Mouse (Mus musculus): ENCODE results near the gene Srf.

The Srf gene

DNA sequence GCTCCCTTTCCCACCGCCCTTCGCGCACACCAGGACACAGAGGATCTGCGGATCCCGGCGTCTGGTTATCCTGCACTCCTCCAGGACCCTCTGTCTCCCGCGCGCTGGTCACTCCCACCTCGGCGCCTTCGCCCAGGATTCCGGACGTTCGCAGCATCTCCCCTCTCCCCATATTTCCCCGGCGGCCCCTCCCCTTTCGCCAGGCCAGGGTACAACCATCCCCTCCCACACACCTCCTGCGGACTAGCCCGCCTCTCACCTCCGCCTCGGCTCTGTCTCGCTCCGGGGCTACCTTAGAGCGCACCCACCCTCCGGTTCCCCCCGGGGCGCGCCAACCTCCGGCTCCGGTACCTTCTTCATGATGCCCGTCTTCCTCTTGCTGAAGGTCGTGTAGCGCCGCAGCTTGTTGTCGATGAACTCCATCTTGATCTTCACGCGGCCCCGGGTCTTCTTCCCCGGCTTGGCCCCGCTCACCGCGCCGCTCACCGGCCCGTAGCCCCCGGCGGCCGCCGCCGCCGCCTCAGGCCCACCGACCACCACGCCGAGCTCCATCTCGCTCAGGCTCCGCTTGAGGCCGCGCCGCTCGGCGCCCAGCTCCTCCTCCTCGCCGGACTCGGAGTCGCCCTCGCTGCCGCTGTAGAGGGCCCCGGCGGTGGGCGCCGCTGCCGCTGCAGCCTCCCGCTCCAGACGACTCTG lies 850 bp downstream of the Srf start:
- DNase-seq: peak; percentile 53

DNA sequence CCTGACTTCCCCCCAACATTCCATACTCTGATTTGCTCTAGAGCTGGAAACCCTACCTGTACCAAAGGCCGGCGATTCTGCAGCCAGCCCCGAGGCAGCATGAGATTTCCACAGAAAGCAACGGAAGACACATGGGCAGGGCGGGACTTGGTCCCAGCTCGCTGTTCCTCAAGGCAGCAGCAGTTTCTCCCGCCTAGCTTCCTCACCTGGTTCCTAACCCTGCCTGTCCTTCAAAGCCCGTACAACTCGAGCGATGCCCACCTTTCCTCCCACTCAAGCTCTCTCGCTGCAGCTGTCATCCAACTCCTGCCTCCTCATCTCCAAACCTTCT lies 1.4 kb downstream of the Srf start:
- no peak for DNase-seq

DNA sequence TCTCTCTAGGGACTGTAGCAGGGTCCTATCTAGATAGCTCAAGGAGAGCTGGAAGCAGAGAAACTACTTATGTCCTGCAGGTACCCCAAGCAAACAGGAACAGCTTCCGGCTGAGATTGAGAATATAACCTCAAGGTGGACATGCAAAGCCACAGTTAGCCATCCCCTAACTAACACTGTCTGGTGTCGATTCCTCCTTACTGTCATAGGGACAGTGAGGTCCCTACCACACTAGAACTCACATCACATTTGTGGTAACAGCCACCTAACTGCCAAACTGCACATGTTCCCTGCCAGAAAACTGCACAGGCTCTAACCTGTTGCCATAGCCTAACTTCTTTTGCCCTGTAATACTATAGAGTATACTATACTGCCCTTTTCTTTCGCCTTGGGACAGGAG lies 2.0 kb downstream of the Srf start:
- DNase-seq: no peak

DNA sequence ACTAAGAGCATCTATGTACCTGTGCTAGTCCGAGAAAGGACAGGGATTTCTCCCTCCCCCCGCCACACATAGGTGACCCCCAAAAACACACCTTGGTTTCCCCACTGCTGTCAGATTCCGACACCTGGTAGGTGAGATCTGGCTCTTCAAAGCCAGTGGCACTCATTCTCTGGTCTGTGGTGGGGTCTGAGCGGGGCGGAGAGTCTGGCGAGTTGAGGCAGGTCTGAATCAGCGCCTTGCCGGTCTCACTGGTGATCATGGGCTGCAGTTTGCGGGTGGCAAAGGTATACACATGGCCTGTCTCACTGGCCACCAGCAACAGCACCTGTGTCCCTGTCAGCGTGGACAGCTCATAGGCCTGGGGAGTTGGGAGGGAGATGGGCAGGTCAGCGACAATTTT lies 2.5 kb downstream of the Srf start:
- peak; percentile 38 for DNase-seq

DNA sequence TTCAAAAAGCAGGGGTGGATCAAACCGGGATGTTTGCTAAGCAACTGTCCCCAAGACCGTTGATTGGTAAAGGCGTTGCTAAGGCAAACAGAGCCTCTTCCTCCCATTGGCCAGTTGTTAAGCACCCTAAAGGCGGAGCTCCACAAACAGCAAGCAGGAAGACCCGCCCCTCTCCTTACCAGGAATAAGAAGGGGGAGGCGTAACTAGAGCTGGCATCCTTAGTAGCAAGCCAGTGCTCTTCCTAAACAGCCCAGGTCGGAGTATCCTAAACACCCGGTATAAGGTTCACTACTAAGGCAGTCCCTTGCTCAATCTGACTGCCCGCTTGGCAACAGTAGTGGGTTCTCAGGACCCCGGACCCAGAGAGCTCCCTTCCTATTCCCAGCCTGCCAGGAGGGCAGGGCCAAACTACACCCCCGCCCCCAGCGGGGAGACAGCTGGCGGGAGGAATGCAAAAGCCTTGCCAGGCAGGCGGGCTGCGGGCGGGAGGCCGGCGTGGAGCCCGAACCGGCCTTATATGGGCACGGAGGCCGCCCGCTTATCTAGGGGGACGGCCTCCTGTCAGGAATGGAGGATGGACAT lies 3.0 kb downstream of the Srf start:
- peak; percentile 83 for DNase-seq

DNA sequence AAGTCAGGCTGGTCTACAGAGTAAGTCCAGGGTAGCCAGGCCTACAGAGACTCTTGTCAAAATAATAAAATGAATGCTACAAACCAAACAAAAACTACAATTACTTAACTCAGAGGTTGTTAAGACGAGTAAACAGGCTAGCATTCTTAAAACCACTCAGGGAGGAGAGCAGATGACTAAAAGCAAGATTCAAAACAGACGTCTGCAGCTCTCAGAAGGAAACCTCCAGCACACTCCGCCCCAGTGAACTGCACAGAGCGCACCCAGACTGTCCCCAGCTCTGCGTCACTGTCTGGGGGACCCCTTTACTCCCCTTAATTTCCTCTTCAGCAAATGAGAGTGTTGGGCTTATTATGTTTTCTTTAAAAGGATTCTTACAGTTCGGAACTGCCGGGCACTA lies 3.8 kb downstream of the Srf start:
- no peak for DNase-seq

DNA sequence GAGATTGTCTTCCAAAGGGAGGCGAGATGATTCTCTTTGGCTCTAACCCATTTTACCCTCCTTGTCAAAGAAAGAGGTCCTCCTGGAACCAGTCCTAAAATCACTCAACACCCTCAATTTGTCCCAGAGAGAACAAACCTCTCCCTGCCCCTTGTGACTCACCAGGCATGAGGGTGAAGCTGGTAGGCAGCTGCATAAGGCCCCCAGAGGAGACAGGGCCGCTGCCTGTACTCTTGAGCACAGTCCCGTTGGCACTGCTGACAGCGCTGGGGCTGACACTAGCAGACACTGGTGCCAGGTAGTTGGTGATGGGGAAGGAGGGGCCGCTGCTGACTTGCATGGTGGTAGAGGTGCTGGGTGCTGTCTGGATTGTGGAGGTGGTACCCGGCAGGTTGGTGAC lies 4.6 kb downstream of the Srf start:
- no peak for DNase-seq

DNA sequence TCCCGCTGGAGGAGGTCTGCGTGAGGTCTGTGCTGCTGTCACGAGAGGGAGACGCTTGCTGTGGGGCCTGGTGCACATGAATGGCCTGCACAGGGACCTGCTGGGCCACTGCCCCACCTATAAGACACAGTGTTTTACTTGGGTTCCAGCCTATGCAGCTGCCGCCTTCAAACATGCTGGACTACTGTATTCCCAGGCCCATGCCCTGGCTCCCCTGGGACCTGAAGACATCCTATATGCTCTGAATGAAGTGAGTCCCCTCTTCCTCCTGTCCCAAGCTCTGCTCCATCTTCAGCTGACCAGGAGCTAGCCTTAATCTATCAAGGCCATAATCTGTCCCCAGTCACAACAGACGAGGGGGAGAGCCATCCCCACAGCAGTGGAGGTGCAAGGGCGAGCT lies 5.1 kb downstream of the Srf start:
- no peak for DNase-seq

DNA sequence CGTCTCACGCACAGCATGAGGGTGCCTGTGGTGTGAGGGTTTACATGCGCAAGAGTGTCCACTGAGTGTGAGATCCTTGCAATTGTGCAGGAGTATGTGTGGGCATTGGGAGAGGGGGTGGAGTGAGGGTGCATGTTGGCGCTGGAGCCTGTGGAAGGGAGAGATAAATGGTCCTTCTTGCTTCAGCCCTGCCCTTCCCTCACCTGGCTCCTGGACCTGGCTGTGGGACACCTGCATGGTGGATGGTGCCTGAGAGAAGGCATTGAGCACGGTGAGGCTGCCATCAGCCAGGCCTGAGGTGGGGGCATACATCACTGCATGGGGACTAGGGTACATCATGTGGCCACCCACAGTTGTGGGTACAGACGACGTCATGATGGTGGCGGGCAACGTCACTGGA lies 6.3 kb downstream of the Srf start:
- DNase-seq: no peak

DNA sequence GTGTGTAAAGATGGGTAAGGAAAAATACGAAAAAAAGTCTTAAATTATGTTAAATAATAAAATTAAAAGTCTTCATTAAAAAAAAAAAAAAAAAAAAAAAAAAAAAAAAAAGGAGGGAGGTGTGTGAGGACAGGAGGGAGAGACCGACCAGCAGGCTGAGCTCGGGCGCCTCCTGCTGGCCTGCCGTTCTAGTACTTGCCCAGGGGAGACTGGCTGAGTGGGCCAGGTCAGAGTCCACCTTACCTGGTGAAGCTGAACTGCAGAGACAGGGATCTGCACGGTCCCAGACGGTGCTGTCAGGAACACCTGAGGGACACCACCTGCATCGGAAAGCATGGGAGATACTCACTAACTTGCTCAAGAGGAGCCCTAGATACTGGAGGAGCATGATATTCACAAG lies 6.8 kb downstream of the Srf start:
- DNase-seq: no peak

DNA sequence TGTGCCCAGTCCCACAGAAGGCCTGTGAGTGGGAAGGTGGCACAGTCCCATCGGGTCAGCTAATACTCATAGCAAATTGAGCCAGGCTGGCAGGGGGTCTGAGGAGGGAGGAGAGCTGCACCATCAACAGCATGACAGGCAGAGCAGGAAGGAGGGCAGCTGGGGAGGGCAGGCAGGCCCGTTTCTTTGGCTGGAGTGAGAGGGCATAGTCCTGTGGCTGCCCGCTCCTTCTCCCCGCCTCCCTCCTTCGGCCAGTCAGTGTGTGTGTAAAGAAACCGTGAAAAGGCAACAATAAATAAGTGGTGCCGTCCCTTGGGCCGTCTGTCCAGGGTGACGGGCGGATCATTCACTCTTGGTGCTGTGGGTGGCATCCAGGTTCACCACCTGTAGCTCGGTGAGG lies 7.2 kb downstream of the Srf start:
- DNase-seq: no peak

DNA sequence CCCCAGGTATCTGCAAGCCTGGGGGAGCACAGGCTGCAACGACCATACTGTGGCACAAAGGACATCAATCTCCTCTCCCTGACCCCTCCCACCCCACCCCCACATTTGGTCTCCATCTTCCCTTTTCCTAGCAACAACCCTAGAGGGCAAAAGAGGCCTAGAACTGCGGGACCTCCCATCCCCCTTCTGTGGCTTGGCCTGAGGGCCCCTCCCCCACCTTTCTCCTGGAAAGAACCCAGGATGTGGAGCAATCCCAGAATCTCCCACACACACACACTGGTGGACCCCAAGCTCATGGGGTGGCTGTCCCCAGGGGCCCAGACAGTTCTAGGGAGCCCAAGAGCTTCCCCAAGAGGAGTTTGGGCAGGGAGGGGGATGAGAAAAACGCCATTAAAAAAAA lies 8.1 kb downstream of the Srf start:
- DNase-seq: no peak

DNA sequence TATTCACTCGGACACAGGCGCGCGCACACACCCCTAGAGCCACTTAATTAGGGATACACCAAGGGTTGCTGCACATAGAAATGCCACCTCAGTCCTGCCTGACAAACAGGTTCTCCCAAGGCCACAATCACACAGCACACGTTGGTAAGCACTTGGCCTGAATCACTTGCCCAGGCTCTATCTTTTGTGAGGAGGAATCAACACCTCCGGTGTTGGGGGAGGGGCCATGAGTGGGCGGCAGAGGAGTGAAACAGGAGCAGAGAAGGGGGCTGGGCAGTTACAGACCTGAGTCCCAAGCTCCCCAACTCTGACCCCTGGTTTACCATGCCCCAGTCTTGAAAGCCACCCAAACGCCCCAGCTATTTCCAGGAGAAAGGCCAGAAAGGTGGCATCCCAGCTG lies 9.0 kb downstream of the Srf start:
- DNase-seq: no peak

DNA sequence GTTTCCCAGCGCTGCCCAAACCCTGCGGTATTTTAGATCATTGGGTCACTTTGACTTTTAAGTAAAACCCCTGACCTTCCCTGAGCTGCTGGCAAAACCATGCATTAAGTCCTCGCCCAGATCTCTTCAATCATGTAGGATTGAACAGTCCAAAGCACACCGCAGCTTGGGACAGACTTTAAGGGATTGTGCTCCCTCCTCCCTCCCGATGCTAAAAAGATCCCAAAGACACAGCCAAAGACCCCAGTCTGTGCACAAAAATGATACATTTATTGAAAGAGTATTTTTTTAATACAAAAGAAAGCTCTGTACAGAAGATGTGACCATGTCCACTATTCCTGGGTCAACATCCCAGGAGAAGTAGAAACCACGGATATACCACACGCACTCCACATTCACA lies 9.4 kb downstream of the Srf start:
- DNase-seq: no peak

DNA sequence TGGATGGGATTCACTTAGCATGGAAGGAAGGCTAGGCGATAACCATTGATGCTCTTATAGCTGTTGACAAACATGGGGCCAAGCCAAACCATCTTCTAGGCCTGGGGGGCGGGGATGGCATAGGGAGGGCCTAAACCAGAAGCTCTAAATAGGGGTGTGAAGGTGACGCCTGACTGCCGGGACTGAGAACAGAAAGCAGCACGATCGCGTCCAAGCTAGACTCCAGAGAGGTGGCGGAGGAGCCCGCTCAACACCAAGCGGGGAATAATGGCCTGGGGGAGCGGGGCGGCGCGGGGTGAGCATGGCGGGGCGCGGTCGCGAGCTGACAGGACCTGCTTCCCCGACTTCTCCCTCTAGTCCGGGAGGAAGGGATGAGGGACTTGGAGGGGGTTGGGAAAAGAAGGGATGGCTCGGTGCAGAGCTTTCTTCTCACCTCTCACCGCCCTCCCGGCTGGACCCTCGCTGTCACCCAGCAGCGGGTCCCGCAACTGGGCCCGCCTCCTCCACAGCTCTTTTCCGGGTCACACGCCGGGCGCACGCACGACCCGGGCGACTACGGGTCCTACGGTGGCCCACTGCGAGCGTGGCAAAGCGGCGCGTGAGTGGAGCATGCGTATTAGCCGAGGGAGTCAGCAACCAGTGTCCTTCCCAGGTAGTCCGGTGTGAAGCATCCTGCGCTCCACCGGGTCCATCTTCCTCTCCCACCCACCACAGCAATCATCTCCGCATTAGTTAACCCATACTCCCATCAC lies 10.0 kb downstream of the Srf start, which contains the start of gene Cul9:
TSS of gene Cul9 (minus strand) at position 576 of the 752 bp plus-strand sequence.
- DNase-seq: peak; percentile 88

DNA sequence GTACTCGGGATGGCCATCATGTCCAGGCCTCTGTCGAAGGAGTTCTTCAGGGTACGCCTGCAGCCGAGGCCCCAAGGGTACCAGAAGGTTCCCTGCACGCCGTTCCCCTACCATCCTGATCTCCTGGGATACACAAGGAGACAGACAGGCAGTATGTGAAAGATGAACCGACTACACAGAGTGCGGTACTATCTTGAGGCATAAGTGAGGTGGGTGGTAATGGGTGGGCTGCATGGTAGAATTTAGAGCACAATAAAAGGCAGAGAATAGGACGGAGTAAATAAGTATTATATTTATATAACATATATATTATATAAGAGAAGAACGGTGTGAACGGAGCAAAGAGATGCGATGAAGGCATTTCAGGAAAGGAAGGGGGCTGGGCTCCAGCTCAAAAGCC lies 12.3 kb downstream of the Srf start:
- DNase-seq: no peak

DNA sequence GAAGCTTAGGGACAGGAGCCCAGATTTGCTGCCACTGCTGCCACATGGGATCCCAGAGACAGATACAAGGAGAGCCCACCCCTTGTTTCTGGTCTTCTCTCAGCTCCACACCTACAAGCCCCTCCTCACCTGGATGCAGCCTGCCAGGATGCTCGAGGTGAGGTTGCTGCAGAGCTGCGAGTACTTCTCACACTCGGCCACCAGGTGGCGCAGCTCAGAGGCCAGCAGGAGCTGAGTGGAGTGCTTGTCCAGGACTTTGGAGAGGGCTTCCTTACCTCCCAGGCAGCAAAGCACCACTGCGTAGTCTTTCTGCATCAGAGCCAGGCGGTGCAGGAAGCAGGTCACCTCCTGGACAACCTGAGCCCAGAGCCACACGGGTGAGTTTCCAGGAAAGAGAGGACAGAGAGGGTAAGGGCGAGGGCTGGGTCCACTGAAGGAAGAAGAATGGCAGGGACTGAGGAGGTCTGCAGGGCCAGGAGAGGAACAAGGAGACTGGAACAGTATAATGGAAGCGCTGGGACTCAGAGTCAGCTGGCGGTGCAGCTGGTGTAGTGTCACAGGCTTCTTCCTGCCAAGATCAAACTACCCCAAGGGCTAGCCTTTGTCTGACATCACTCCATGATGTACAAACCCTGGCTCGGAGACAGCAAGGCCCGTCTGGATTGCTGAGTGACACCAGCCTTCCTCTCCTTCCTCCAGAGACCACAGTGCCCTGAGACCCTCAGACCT lies 30.2 kb downstream of the Srf start:
- peak; percentile 69 for DNase-seq

DNA sequence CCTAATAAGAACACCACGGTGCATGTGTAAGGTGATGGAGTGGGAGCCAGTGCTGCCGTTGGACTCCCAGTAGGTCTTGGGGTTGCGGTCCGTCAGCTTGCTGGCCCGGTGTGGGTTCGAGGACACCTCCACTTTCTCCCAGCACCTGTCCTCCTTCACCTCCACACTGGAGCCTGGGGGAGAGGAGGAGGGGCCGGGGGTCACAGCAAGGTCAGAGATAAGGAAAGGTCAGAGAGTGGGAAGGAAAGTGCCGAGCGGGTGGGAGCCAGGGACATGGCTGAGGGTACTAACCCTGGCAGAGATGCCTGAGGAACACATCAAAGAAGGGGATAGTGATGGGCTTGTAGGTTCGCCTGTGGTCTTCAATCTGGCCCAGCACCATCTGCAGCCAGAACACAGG lies 30.9 kb downstream of the Srf start:
- no peak for DNase-seq

DNA sequence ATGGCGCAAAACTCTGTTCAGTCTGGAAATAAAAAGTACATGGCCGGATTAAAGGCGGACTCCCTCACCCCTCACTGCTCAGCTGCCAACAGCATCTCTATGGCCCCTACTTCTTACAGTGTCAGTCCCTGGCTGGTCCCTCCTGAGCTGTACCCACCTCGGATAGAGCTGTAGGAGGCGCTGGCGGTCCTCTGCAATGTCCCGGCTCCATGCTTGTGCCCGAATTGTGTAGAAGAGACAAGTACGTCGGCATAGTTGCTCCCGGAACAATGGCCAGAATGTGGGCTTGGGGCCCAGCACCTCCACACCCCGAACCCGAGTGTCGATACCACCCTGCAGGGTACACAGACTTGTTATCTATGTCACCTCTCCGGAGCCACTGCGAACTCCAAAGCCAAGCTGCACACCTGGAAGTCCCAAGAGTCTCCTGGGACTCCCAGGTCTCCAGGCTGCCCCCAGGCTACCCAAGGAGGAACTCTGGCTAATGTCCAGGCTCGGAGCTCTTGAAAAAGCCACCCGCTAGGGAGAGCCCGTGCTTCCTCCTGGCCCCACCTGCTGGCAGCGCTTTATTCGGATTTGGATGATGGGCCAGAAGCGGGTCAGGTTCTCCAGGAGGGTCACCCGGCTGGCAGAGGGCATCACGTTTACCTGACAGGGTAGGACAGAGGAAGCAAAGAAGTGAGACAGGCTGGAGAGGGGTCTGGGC lies 33.9 kb downstream of the Srf start:
- DNase-seq: no peak

DNA sequence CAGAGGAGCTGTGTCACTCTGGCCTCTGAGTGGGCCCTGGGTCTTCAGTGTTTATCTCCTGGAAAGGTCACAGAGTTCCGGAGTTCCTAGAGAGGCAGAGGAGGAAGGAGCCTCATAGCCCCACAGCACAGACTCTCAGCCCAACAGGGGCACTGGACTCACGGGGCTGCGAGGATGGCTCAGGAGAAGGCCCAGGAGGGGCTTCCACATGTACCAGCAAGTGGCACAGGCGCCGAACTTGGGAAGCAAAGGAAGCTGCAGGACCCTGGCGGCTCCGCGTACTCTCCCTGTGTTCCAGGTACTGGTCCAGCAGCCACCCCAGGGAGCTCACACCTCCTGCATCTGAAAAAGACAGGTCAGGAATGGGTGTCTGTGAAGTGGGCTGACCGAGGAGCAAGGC lies 34.8 kb downstream of the Srf start:
- DNase-seq: no peak

DNA sequence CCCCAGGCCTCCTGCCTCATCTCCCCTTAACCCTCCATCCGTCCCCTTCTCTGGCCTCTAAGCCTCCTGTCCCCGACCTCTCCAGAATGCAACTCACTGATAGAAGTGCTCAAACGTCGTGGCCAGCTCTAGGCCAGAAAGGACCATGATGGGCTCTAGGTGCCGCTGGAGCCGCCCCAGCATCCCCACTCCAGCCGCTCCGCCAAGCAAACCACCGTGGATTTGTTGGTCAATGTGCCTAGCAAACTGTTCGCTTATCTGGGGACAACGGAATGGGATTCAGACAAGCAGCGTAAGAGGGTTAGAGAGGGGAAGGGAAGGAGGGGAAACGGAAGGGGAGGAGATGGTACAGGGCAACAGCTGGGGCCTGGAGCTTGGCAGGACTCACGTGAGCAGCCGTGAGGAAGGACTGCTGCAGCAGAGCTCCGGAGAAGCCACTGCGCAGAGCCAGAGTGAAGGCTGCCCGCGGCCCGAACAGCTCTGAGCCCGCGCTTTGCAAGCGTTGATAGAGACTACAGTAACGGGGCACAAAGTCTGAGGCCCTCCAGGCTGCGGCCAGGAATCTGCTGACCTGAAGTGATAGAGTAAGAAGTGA lies 35.5 kb downstream of the Srf start:
- DNase-seq: no peak

DNA sequence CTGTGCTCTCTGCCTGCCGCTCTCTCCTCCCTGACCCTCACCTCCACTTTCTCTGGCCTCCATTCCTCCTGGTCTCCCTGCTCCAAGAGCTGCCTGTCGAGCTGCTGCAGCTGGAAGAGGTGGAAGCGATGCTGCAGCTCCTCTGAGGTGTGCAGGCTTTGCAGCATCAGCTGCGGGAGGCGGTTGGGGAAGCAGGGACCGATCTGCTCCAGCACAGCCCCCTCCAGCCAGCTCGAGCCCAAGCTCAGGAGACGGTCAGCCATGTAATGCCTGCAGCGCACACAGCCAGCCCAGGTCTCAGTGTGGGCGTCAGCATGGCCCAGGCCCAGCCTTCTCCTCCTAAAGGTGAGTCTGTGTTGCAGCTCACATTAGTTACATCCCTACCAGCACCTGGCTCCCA lies 36.0 kb downstream of the Srf start:
- DNase-seq: no peak

DNA sequence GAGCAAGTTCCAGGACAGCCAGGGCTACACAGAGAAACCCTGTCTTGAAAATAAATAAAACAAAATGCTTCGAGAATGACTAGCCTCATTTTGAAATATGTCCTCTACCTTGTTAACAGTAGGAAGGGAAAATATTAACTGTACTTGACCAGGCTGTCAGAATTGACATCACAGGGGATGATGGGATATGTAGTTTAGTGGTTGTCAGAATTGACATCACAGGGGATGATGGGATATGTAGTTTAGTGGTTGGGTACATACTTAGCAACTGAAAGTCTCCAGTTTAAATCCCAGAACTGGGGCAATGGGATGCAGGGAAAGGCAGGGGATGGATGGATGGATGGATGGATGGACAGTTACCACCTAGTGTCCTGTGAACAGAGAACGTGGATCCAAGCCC lies 42.6 kb downstream of the Srf start:
- DNase-seq: no peak

Data from cerebellum, adult 11 months (tissue).